ENCODE assay signal across 13 mouse cellular contexts in the genomic region with DNA sequence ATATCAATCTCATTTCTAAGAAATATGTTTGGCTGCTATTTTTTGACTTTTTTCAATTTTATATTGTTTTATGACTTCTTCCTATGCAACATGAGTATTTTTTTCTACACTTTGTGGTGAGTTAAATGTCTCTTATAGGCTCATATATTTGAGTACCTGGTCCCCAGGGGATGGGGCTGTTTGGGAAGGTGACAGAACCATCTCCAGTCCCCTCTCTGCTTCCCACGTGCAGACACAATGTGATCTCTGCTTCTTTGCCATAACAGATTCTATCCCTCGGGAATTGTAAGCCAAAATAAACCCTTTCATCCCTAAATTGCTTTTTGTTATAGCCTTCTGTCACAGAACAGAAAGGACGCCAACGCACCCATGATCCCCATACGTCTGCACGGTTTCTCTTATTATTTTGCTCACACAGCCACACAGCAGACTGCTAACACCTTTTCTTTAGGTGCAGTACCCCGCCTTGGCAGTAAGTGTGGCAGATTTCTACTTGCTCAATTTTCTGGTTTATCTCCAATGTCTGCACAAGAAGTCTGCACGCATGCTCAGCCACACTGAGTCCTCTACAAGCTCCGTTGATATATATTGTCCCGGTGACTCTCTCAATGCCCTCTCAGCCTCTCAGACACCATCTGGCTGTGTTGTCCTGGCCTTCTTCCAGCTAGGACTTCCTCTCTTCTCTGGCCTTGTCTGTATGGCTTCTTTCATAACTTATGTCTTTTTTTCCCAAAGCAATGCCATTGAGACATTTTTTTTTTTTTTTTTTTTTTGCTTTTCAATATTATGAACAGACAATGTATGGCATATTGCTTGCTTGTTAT. TPM values are rescaled to one million over a fixed set of nuclear protein-coding genes. Genes with fewer than 3 reads are reported as not detected.
A peak's percentile ranks its signal among the peaks of the same experiment; 100 is the strongest.
DNase-seq lines count a peak whose midpoint lies in the region; ATAC-seq and TF ChIP-seq lines count a peak whose summit lies in the region.
"Had no signal": no experiment of that assay in that cellular context is flagged by ENCODE, and none has a peak within 500 bp of the region (broad histone marks: within the 10 kb centered on the region; RNA-seq: fewer than 3 reads in every experiment).

No protein-coding gene starts in this region.

- no peaks in the 10 kb centered on the region for H3K9me3 ChIP-seq in forebrain, embryonic 14.5 days (replicated peaks; ENCODE audit: control insufficient read depth, low read length)
- H3K9me3 ChIP-seq in forebrain, embryonic 11.5 days (ENCODE audit: control insufficient read depth, low read length), result no peaks in the 10 kb centered on the region
- H3K9me3 ChIP-seq in lung, embryonic 14.5 days (ENCODE audit: low read depth, low read length), result no peaks in the 10 kb centered on the region
- no peaks in the 10 kb centered on the region for H3K9me3 ChIP-seq in kidney, embryonic 14.5 days (ENCODE audit: control insufficient read depth, low read length)
- H3K9me3 ChIP-seq: embryonic facial prominence, embryonic 15.5 days; liver, embryonic 13.5 days had no signal

- no peaks in the 10 kb centered on the region for H3K27me3 ChIP-seq in forebrain, embryonic 14.5 days (replicated peaks; ENCODE audit: control insufficient read depth, insufficient read depth, low read length)
- no peaks in the 10 kb centered on the region for H3K27me3 ChIP-seq in forebrain, embryonic 11.5 days (ENCODE audit: control insufficient read depth, insufficient read depth, low read length)
- no peaks in the 10 kb centered on the region for H3K27me3 ChIP-seq in lung, embryonic 14.5 days (ENCODE audit: insufficient read depth, low read length)
- H3K27me3 ChIP-seq in kidney, embryonic 14.5 days (ENCODE audit: control insufficient read depth, insufficient read depth, low read length), result peaks cover 18% of the 10 kb centered on the region
- H3K27me3 ChIP-seq: CH12.LX; embryonic facial prominence, embryonic 15.5 days had no signal

- no peak overlapping the region for H3K4me3 ChIP-seq in forebrain, embryonic 14.5 days (ENCODE audit: low read depth, low read length)
- no peak overlapping the region for H3K4me3 ChIP-seq in forebrain, embryonic 11.5 days (ENCODE audit: low read depth, low read length)
- H3K4me3 ChIP-seq in lung, embryonic 14.5 days (ENCODE audit: low read depth, low read length), result no peak overlapping the region
- H3K4me3 ChIP-seq in kidney, embryonic 14.5 days (ENCODE audit: low read length), result no peak overlapping the region
- H3K4me3 ChIP-seq: embryonic facial prominence, embryonic 15.5 days; liver, embryonic 13.5 days had no signal

- DNase-seq in forebrain, embryonic 14.5 days (ENCODE audit: low spot score), result peak; percentile 53
- DNase-seq in forebrain, embryonic 11.5 days (ENCODE audit: low spot score), result no peak
- peak; percentile 84 for DNase-seq in lung, embryonic 14.5 days
- no peak for DNase-seq in lung, postnatal 14 days
- DNase-seq in cerebellum, adult 8-10 months, result peak; percentile 15
- no peak for DNase-seq in ovary, postnatal 14 days (ENCODE audit: low spot score)
- DNase-seq: liver, embryonic 13.5 days had no signal

- no peaks in the 10 kb centered on the region for H3K36me3 ChIP-seq in forebrain, embryonic 14.5 days (ENCODE audit: control insufficient read depth, insufficient read depth, low read length)
- H3K36me3 ChIP-seq in forebrain, embryonic 11.5 days (ENCODE audit: control insufficient read depth, insufficient read depth, low read length), result no peaks in the 10 kb centered on the region
- H3K36me3 ChIP-seq in lung, embryonic 14.5 days (ENCODE audit: insufficient read depth), result no peaks in the 10 kb centered on the region
- H3K36me3 ChIP-seq in kidney, embryonic 14.5 days (ENCODE audit: control insufficient read depth, insufficient read depth, low read length), result no peaks in the 10 kb centered on the region
- H3K36me3 ChIP-seq: embryonic facial prominence, embryonic 15.5 days; liver, embryonic 13.5 days had no signal

- peaks cover 28% of the 10 kb centered on the region for H3K4me1 ChIP-seq in forebrain, embryonic 14.5 days (ENCODE audit: control insufficient read depth, insufficient read depth, low read length)
- H3K4me1 ChIP-seq in forebrain, embryonic 11.5 days (replicated peaks; ENCODE audit: control insufficient read depth, insufficient read depth, low read length), result peaks cover 8% of the 10 kb centered on the region; the same call in 1 of the 2 replicates
- H3K4me1 ChIP-seq in lung, embryonic 14.5 days (ENCODE audit: insufficient read depth), result 0 out of 2 replicates have a peak, but pooled peaks cover 2% of the 10 kb centered on the region
- peaks cover 6% of the 10 kb centered on the region; the same call in 1 of the 2 replicates for H3K4me1 ChIP-seq in kidney, embryonic 14.5 days (ENCODE audit: control insufficient read depth, insufficient read depth, low read length)
- H3K4me1 ChIP-seq: liver, embryonic 13.5 days had no signal

- WGBS in forebrain, embryonic 14.5 days, result 40% methylated on average over 10 of the region's 10 CpGs
- 69% methylated on average over 10 of the region's 10 CpGs for WGBS in forebrain, embryonic 11.5 days
- 53% methylated on average over 10 of the region's 10 CpGs for WGBS in lung, embryonic 14.5 days
- WGBS in kidney, embryonic 14.5 days, result 65% methylated on average over 10 of the region's 10 CpGs

- H3K4me2 ChIP-seq in forebrain, embryonic 14.5 days (ENCODE audit: low read length), result no peak overlapping the region
- H3K4me2 ChIP-seq in forebrain, embryonic 11.5 days (ENCODE audit: low read depth, low read length, severe bottlenecking), result no peak overlapping the region
- H3K4me2 ChIP-seq in lung, embryonic 14.5 days, result no peak overlapping the region
- no peak overlapping the region for H3K4me2 ChIP-seq in kidney, embryonic 14.5 days (replicated peaks; ENCODE audit: low read depth, low read length)
- H3K4me2 ChIP-seq: embryonic facial prominence, embryonic 15.5 days; heart, embryonic 11.5 days; liver, embryonic 13.5 days had no signal

- no peak overlapping the region for H3K27ac ChIP-seq in forebrain, embryonic 14.5 days (ENCODE audit: low read depth, low read length)
- no peak overlapping the region for H3K27ac ChIP-seq in forebrain, embryonic 11.5 days (ENCODE audit: low read depth, low read length)
- no peak overlapping the region for H3K27ac ChIP-seq in lung, embryonic 14.5 days (ENCODE audit: low read depth)
- H3K27ac ChIP-seq in kidney, embryonic 14.5 days (ENCODE audit: low read depth, low read length), result no peak overlapping the region
- H3K27ac ChIP-seq: embryonic facial prominence, embryonic 15.5 days; liver, embryonic 13.5 days had no signal

- H3K9ac ChIP-seq in forebrain, embryonic 14.5 days (ENCODE audit: low read length), result no peak overlapping the region
- no peak overlapping the region for H3K9ac ChIP-seq in forebrain, embryonic 11.5 days (ENCODE audit: low read length)
- no peak overlapping the region for H3K9ac ChIP-seq in lung, embryonic 14.5 days
- H3K9ac ChIP-seq in kidney, embryonic 14.5 days (ENCODE audit: low read depth, low read length), result no peak overlapping the region
- H3K9ac ChIP-seq: embryonic facial prominence, embryonic 15.5 days; liver, embryonic 13.5 days had no signal

- TF ChIP-seq CTCF in lung, embryonic 14.5 days (IDR thresholded peaks at IDR 0.05; ENCODE audit: low read depth), result no peak

- ATAC-seq in forebrain, embryonic 14.5 days, result peak; percentile 22; the same call in 1 of the 2 replicates
- ATAC-seq in forebrain, embryonic 11.5 days (replicated peaks; ENCODE audit: low FRiP score), result no peak
- peak; percentile 72; the same call in 1 of the 2 replicates for ATAC-seq in lung, embryonic 14.5 days (ENCODE audit: insufficient read depth)
- ATAC-seq in megakaryocyte progenitor cell, adult 5-6 weeks (replicated peaks; ENCODE audit: poor library complexity), result peak; percentile 31; the same call in 1 of the 2 replicates
- no peak for ATAC-seq in kidney, embryonic 14.5 days (ENCODE audit: low FRiP score, low TSS enrichment)
- ATAC-seq: intestine, postnatal 0 days had no signal

RNA-seq across cellular contexts. Expression of a gene that starts 17.2 kb away (rescaled TPM):
- polyA plus RNA-seq in forebrain, embryonic 14.5 days (2014; fragmentation: Nextera tagmentation; extraction: Ambion mirVana), result 195 and 222 TPM in 2 replicates
- polyA plus RNA-seq in forebrain, embryonic 11.5 days (2014; fragmentation: Nextera tagmentation; extraction: Ambion mirVana), result 156 and 161 TPM in 2 replicates
- polyA plus RNA-seq in lung, embryonic 14.5 days (2014; fragmentation: Nextera tagmentation; extraction: Ambion mirVana), result 110 and 112 TPM in 2 replicates
- total RNA-seq in megakaryocyte progenitor cell, adult 5-6 weeks (2015), result 87.8 and 104 TPM in 2 replicates
- 75.0 and 89.2 TPM in 2 replicates for total RNA-seq in megakaryocyte progenitor cell, adult 5-6 weeks (2017)
- polyA plus RNA-seq in kidney, embryonic 14.5 days (2014; fragmentation: Nextera tagmentation; extraction: Ambion mirVana), result 76.3 and 96.4 TPM in 2 replicates

Comparison
In these comparisons a context has a peak if more than half of its experiments do, and no peak if none do; other contexts are left out.
1. ATAC-seq: peak in forebrain, embryonic 14.5 days (single experiment), lung, embryonic 14.5 days (single experiment) and megakaryocyte progenitor cell, adult 5-6 weeks (single experiment); none in forebrain, embryonic 11.5 days (single experiment) and kidney, embryonic 14.5 days (single experiment).
2. DNase-seq: peak in forebrain, embryonic 14.5 days (single experiment), lung, embryonic 14.5 days (single experiment) and cerebellum, adult 8-10 months (single experiment); none in forebrain, embryonic 11.5 days (single experiment), lung, postnatal 14 days (single experiment) and ovary, postnatal 14 days (single experiment).